Mouse (Mus musculus) MEL (cell line): ENCODE data around the gene Otulinl.

Experiments
- CTCF ChIP-seq, 3 experiments: IDR thresholded peaks in 2 of 3; conservative IDR thresholded peaks in 1 of 3; 2 replicates each; pipeline ENCODE4 v1.5.1; 2011 to 2012; ENCODE audit warnings: low read length in 3 of 3, low read depth in 2 of 3, mild to moderate bottlenecking in 2 of 3, improper control_type of control experiment in 1 of 3, inconsistent platforms in 1 of 3, mixed read lengths in 1 of 3, moderate library complexity in 1 of 3; ENCODE audit not compliant: control insufficient read depth in 1 of 3, insufficient read depth in 1 of 3, poor library complexity in 1 of 3, severe bottlenecking in 1 of 3
- E2F4 ChIP-seq: IDR thresholded peaks from 2 replicates; pipeline ENCODE4 v1.6.1; 2011; ENCODE audit warnings: low read depth, low read length, improper control_type of control experiment, borderline replicate concordance
- GATA1 ChIP-seq: IDR thresholded peaks from 2 replicates; pipeline ENCODE4 v1.6.1; 2011; ENCODE audit warnings: low read depth, low read length, improper control_type of control experiment

- TF ChIP-seq E2F4 (no peak), CTCF (IDR thresholded peaks at IDR 0.05 in 2 of 3, conservative IDR thresholded peaks at IDR 0.05 in 1 of 3; ENCODE audit: control insufficient read depth in 1 of 3, insufficient read depth in 1 of 3, low read depth in 2 of 3, low read length in 3 of 3, poor library complexity in 1 of 3, severe bottlenecking in 1 of 3) (no peak), GATA1 (no peak)
Observed at GRCm38 (mm10) chr15:27708968-27709612, 27.7 kb upstream of the Otulinl start.
